Mouse (Mus musculus) forebrain, embryonic 10.5 days (tissue): ENCODE measurements around the gene Creb5. TPM values are rescaled to one million over a fixed set of nuclear protein-coding genes. Genes with fewer than 3 reads are reported as not detected.

Experiments
- DNase-seq: peaks from one replicate; pipeline ENCODE4 v3.0.0-alpha.2; 2017; ENCODE audit warnings: low spot score; ENCODE audit errors: extremely low spot score
- H3K27ac ChIP-seq: fragments of 300-500 bp; sonication (generic); 2 replicates; pipeline ENCODE4 v1.5.1; 2016; ENCODE audit warnings: mild to moderate bottlenecking
- H3K27me3 ChIP-seq: fragments of 300-500 bp; sonication (generic); 2 replicates; pipeline ENCODE4 v1.6.1; 2016; ENCODE audit warnings: mild to moderate bottlenecking; ENCODE audit not compliant: poor library complexity, severe bottlenecking
- H3K36me3 ChIP-seq: fragments of 300-500 bp; sonication (generic); replicated peaks from 2 replicates; pipeline ENCODE4 v1.6.1; 2016; ENCODE audit warnings: mild to moderate bottlenecking, moderate library complexity
- H3K4me1 ChIP-seq: fragments of 300-500 bp; sonication (generic); 2 replicates; pipeline ENCODE4 v1.6.1; 2016
- H3K4me3 ChIP-seq: fragments of 300-500 bp; sonication (generic); 2 replicates; pipeline ENCODE4 v1.5.1; 2016; ENCODE audit warnings: mild to moderate bottlenecking, moderate library complexity
- H3K9me3 ChIP-seq: fragments of 300-500 bp; sonication (generic); 2 replicates; pipeline ENCODE4 v1.6.1; 2016; ENCODE audit warnings: mild to moderate bottlenecking, moderate library complexity
- WGBS: fragments of 180-500 bp; shearing (Covaris S2); methylation state at CpG from one replicate; pipeline ENCODE4 v1.1.7; 2016; 5-methylcytosine and 5-hydroxymethylcytosine counted together
- polyA plus RNA-seq: library from polyadenylated mRNA; unstranded; fragments of >200 nt; fragmentation: Nextera tagmentation; extraction: Ambion mirVana; gene quantifications from 2 replicates; pipeline ENCODE4 v1.2.1, GENCODE M21; 2016

Creb5 gene
- polyA plus RNA-seq, 1 experiment from 2014 or later, result 22.9 TPM

DNA sequence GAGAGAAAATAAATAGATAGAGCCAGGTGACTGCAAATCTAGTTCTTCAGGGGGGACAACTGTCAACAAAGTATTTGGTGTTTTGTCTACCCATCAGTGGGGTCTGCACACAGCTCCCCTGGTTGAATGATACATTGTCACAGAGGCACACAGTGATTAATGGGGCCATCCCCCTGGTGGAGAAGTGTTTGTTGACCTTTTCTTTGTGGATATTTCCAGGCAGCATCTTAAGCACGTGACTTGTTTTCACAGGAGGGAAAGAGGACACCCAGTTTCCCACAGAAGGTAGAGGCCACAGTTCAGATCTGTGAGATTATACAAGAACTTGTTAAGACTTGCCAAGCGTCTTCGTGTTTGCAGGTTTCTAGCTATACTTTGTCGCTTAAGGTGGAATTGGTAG is 370.4 kb downstream of the Creb5 start:
- no peak for DNase-seq
- Histone ChIP-seq H3K36me3 (no peaks in the 10 kb centered on the region), H3K27me3 (no peaks in the 10 kb centered on the region), H3K4me1 (peaks cover 12% of the 10 kb centered on the region), H3K4me3 (no peak overlapping the region), H3K27ac (no peak overlapping the region), H3K9me3 (no peaks in the 10 kb centered on the region)
- WGBS, result 85% methylated on average over 4 of the region's 4 CpGs

GRCm38 (mm10) chr6:53662858-53663833 is 376.1 kb downstream of the Creb5 start:
- Histone ChIP-seq H3K4me3 (no peak overlapping the region), H3K27me3 (no peaks in the 10 kb centered on the region), H3K4me1 (peaks cover 15% of the 10 kb centered on the region), H3K27ac (0 out of 2 replicates have a peak overlapping the region, but pooled peaks have one; percentile 13), H3K36me3 (no peaks in the 10 kb centered on the region), H3K9me3 (no peaks in the 10 kb centered on the region)
- no peak for DNase-seq
- WGBS, result 84% methylated on average over 11 of the region's 11 CpGs

- WGBS, result 81% methylated on average over 1 of the region's 1 CpGs
- H3K9me3 ChIP-seq, result no peaks in the 10 kb centered on the region
- no peaks in the 10 kb centered on the region for H3K27me3 ChIP-seq
- no peak overlapping the region for H3K4me3 ChIP-seq
- no peak overlapping the region for H3K27ac ChIP-seq
- H3K4me1 ChIP-seq, result peaks cover 15% of the 10 kb centered on the region
- H3K36me3 ChIP-seq, result no peaks in the 10 kb centered on the region
- no peak for DNase-seq
These were observed 377.7 kb downstream of the Creb5 start for GRCm38 (mm10) chr6:53664759-53665158.

GRCm38 (mm10) chr6:53666503-53666902 is 379.4 kb downstream of the Creb5 start:
- no peak overlapping the region for H3K4me3 ChIP-seq
- peaks cover 15% of the 10 kb centered on the region for H3K4me1 ChIP-seq
- no peaks in the 10 kb centered on the region for H3K27me3 ChIP-seq
- no peak for DNase-seq
- H3K36me3 ChIP-seq, result no peaks in the 10 kb centered on the region
- WGBS, result 79% methylated on average over 5 of the region's 5 CpGs
- H3K27ac ChIP-seq, result no peak overlapping the region
- no peaks in the 10 kb centered on the region for H3K9me3 ChIP-seq

GRCm38 (mm10) chr6:53678307-53678706 is 391.2 kb downstream of the Creb5 start:
- 88% methylated on average over 1 of the region's 1 CpGs for WGBS
- Histone ChIP-seq H3K4me3 (no peak overlapping the region), H3K27me3 (no peaks in the 10 kb centered on the region), H3K27ac (no peak overlapping the region), H3K36me3 (peaks cover 8% of the 10 kb centered on the region), H3K4me1 (0 out of 2 replicates have a peak, but pooled peaks cover 4% of the 10 kb centered on the region), H3K9me3 (no peaks in the 10 kb centered on the region)
- DNase-seq, result no peak

DNA sequence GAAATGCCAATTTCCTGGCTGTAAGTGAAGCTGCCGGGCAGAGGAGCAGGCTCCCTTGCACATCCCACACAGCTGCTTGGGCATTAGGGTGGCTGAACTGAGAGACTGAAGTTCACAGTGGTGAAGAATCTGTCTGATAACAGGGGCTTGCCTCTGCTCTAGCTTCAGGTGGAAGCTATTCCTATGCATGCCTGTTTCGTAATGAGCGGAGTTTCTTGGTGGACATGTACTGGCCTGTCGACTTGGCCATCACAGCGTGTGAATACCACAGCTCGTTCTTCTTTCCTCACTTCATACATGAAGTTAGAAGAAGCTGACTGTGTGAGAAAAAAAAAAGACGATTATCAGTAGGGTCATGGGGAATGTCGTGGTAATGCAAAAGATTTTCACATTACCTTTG is 393.0 kb downstream of the Creb5 start:
- 93% methylated on average over 8 of the region's 8 CpGs for WGBS

DNA sequence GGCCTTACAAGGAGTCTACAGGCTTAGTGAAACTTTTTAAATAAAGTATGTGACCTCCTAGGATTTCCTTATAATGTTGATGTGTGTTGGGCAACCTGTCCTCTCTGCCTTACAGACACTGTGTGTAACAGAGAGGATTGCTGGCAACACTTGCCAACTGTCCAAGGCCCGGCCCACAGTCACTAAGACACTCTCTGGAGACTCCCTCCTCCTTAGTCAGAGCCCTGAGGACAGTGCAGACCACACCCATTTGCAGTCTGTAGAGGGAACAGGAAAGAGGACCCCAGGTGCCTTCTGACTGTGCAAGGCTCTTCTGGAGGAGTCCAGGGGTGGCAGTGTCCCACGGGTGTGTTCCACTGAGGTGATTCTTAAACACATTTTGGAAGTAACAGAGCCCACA is 397.3 kb downstream of the Creb5 start:
- WGBS, result 82% methylated on average over 2 of the region's 2 CpGs

More for the DNA sequence above, 393.0 kb downstream of the Creb5 start:
- H3K36me3 ChIP-seq, result peaks cover 9% of the 10 kb centered on the region
- no peak for DNase-seq
- no peaks in the 10 kb centered on the region for H3K27me3 ChIP-seq
- no peaks in the 10 kb centered on the region for H3K9me3 ChIP-seq
- no peaks in the 10 kb centered on the region for H3K4me1 ChIP-seq
- no peak overlapping the region for H3K4me3 ChIP-seq
- no peak overlapping the region for H3K27ac ChIP-seq

DNA sequence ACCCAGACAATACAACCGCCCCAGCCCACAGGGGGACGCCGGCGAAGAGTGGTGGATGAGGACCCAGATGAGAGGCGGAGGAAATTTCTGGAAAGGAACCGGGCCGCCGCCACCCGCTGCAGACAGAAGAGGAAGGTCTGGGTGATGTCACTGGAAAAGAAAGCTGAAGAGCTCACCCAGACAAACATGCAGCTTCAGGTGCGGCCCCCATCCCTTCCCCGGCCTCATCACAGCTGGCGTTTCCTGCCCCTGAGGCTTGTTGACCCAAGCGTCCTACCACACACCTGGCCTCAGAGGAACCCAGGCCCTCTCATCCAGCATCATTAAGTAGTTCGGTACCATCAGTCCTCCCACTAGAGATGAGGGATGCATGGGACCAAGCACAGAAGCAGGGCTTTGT is 398.3 kb downstream of the Creb5 start:
- WGBS, result 89% methylated on average over 14 of the region's 14 CpGs
- H3K27ac ChIP-seq, result no peak overlapping the region
- DNase-seq, result no peak
- H3K27me3 ChIP-seq, result no peaks in the 10 kb centered on the region
- H3K9me3 ChIP-seq, result no peaks in the 10 kb centered on the region
- H3K36me3 ChIP-seq, result peaks cover 15% of the 10 kb centered on the region
- H3K4me1 ChIP-seq, result peaks cover 2% of the 10 kb centered on the region; the same call in 1 of the 2 replicates
- no peak overlapping the region for H3K4me3 ChIP-seq

More for the DNA sequence above, 397.3 kb downstream of the Creb5 start:
- no peaks in the 10 kb centered on the region for H3K27me3 ChIP-seq
- H3K4me3 ChIP-seq, result no peak overlapping the region
- H3K27ac ChIP-seq, result no peak overlapping the region
- H3K36me3 ChIP-seq, result peaks cover 15% of the 10 kb centered on the region
- peaks cover 2% of the 10 kb centered on the region; the same call in 1 of the 2 replicates for H3K4me1 ChIP-seq
- H3K9me3 ChIP-seq, result no peaks in the 10 kb centered on the region
- no peak for DNase-seq

DNA sequence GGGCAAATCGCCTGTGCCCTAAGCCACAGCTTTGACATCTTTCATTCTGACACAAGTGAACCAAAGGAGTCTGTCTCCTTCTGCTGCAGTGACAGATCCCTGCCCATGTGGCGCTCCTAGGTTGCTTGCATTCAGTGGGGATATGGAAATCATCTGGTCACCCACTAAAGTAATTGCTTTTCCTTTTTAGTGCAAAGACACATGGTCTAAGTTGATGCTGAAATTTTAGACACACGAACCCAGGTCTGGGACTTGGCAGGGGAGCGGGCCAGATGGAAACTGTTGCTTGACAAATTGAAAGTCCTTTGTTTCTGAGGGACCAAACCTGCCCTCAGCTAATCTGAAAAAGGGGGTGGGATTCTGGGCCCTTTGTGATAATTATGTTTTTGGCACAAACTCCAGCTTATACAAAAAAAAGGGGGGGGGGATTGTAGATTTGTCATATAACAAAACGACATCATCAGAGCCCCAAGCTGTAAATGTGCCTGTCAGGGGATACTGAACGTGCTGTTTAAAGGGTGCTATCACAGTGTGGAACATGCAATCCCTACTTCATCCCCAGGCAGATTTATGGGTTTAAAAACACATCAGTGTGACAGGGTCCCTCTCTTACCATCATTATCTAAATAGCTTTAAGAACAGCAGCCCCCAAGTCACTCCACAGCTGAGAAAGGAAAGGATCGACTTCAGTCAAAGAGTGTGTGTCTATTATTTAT is 401.9 kb downstream of the Creb5 start:
- H3K27me3 ChIP-seq, result no peaks in the 10 kb centered on the region
- DNase-seq, result no peak
- 79% methylated on average over 7 of the region's 7 CpGs for WGBS
- peaks cover 2% of the 10 kb centered on the region; the same call in 1 of the 2 replicates for H3K4me1 ChIP-seq
- H3K9me3 ChIP-seq, result no peaks in the 10 kb centered on the region
- no peak overlapping the region for H3K27ac ChIP-seq
- H3K4me3 ChIP-seq, result no peak overlapping the region
- H3K36me3 ChIP-seq, result peaks cover 11% of the 10 kb centered on the region

DNA sequence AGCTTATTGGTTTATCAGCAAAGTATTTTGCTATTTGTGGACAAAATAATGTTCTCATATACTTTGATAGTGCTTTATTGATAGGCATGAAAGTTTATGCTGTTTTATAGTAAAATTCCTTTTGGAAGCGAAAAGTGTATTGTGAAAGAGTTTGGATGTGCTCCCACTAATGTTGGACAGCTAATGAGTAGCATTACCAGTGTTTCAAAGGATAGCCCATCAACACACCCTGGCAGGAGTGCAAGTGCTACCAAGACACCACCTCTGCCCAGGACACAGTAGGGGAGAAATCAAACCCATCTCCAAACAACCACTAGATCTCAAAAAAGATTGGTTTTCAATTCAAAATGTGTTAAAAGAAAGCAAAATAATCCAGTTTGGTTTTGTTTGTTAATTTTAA is 403.9 kb downstream of the Creb5 start:
- H3K27me3 ChIP-seq, result no peaks in the 10 kb centered on the region
- no peak for DNase-seq
- no peaks in the 10 kb centered on the region for H3K9me3 ChIP-seq
- no peak overlapping the region for H3K27ac ChIP-seq
- H3K4me3 ChIP-seq, result no peak overlapping the region
- H3K4me1 ChIP-seq, result peaks cover 8% of the 10 kb centered on the region
- peaks cover 4% of the 10 kb centered on the region; the same call in 1 of the 2 replicates for H3K36me3 ChIP-seq
- 90% methylated on average over 1 of the region's 1 CpGs for whole genome bisulfite sequencing

- peaks cover 4% of the 10 kb centered on the region; the same call in 1 of the 2 replicates for H3K36me3 ChIP-seq
- no peaks in the 10 kb centered on the region for H3K27me3 ChIP-seq
- H3K4me3 ChIP-seq, result no peak overlapping the region
- no peaks in the 10 kb centered on the region for H3K9me3 ChIP-seq
- DNase-seq, result no peak
- H3K27ac ChIP-seq, result no peak overlapping the region
- 79% methylated on average over 9 of the region's 9 CpGs for WGBS
- peaks cover 35% of the 10 kb centered on the region for H3K4me1 ChIP-seq
These were observed 408.1 kb downstream of the Creb5 start for GRCm38 (mm10) chr6:53695216-53695615.

DNA sequence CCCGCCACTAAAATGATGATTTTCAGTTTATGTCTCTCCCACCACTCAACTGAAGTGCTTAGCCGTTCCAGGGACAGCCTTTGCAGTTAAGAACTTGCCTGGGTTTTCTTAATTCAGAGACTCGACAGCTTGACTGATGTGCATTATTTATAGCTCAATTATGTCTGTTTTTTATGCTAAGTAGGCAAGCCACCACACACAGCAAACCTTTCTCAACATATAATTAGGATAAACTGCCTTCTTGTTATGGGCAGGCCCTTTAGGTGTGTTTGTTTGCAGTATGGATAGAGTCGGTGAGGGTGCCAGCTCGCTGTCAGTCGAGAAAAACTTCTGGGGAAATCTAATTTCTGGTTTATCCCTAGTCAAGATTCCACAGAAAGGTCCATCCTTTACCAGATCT is 409.4 kb downstream of the Creb5 start:
- Histone ChIP-seq H3K9me3 (no peaks in the 10 kb centered on the region), H3K27ac (no peak overlapping the region), H3K4me1 (peaks cover 35% of the 10 kb centered on the region), H3K4me3 (no peak overlapping the region), H3K27me3 (no peaks in the 10 kb centered on the region), H3K36me3 (peaks cover 4% of the 10 kb centered on the region; the same call in 1 of the 2 replicates)
- no peak for DNase-seq
- 68% methylated on average over 6 of the region's 6 CpGs for WGBS

DNA sequence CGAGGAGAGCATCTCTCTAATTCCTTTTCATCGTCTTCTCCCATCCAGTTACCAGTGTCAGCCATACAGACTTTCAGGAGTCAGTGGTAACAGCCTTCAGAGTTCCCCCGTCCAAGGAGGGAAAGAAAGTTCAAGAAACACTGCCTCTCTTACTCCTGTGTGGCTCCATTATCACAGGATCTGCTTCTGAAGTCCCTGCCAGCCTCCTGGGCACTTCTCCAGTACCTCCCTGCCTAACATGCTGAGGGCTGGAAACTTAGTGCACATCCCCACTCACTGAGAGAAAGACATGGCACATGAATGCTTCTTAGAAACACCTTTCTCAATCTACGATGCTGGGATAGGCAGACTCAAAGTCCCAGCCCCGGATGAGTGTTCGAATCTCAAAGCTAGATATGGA is 409.9 kb downstream of the Creb5 start:
- Histone ChIP-seq H3K9me3 (no peaks in the 10 kb centered on the region), H3K27ac (no peak overlapping the region), H3K4me1 (peaks cover 35% of the 10 kb centered on the region), H3K36me3 (peaks cover 4% of the 10 kb centered on the region; the same call in 1 of the 2 replicates), H3K4me3 (no peak overlapping the region), H3K27me3 (no peaks in the 10 kb centered on the region)
- DNase-seq, result no peak
- WGBS, result 81% methylated on average over 6 of the region's 6 CpGs
